Mouse (Mus musculus) cerebellum, adult 2 months (tissue): ENCODE results near the gene Psenen.

Experiments used
- CTCF ChIP-seq: fragments of 200-500 bp; IDR thresholded peaks from 2 replicates; pipeline ENCODE4 v1.5.1; 2011; ENCODE audit warnings: low read depth, mild to moderate bottlenecking, control low read depth, low read length, moderate library complexity, borderline replicate concordance; ENCODE audit not compliant: insufficient read depth
- POLR2A ChIP-seq: fragments of 200-500 bp; IDR thresholded peaks from 2 replicates; pipeline ENCODE4 v1.6.1; 2011; ENCODE audit warnings: low read length, control low read depth, borderline replicate concordance; ENCODE audit not compliant: insufficient read depth

DNA sequence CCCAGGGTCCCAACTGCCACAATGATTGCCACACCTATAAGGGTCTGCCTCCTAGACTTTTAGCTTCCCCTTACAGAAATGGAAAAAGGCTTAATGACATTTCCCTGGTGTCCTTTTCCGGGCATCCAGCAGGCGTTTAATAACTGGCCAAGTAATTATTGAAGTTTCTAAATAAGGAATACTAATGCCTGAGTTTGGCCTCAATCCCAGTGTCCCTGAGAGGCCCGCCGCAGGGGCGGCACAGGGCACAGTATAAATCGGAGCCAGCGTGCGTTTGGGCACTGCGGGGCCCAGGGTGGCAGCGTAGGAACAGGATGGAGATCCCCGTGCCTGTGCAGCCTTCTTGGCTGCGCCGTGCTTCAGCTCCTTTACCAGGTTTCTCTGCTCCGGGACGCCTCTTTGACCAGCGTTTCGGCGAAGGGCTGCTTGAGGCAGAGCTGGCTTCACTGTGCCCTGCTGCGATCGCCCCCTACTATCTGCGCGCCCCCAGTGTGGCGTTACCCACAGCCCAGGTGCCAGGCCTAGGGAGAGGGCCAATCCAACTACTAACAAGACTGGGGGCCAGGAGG is 10.3 kb downstream of the Psenen start:
- TF ChIP-seq CTCF, result no peak
- TF ChIP-seq POLR2A, result no peak
